Mouse (Mus musculus) heart, adult 2 months (tissue): ENCODE results near the gene Col5a3. TPM values are rescaled to one million over a fixed set of nuclear protein-coding genes. Genes with fewer than 3 reads are reported as not detected.

ENCODE experiments used
- DNase-seq, 2 experiments: peaks; one replicate each; pipeline ENCODE4 v3.0.0; 2021
- H3K27ac ChIP-seq: fragments of 200-600 bp; 2 replicates; pipeline ENCODE4 v1.8.1; 2022
- H3K27me3 ChIP-seq: fragments of 200-500 bp; 2 replicates; pipeline ENCODE4 v1.6.1; 2012; ENCODE audit warnings: mild to moderate bottlenecking, low read length, inconsistent platforms, mixed read lengths; ENCODE audit not compliant: control insufficient read depth, insufficient read depth
- H3K36me3 ChIP-seq: fragments of 200-500 bp; 2 replicates; pipeline ENCODE4 v1.6.1; 2012; ENCODE audit warnings: low read length, inconsistent platforms; ENCODE audit not compliant: control insufficient read depth, insufficient read depth
- H3K4me1 ChIP-seq: fragments of 200-500 bp; 2 replicates; pipeline ENCODE4 v1.6.1; 2011; ENCODE audit warnings: low read length; ENCODE audit not compliant: control insufficient read depth, insufficient read depth
- H3K4me3 ChIP-seq: fragments of 200-600 bp; 2 replicates; pipeline ENCODE4 v1.8.1; 2022
- H3K79me2 ChIP-seq: fragments of 200-500 bp; replicated peaks from 2 replicates; pipeline ENCODE4 v1.6.1; 2012; ENCODE audit warnings: mild to moderate bottlenecking, inconsistent platforms, low read length, moderate library complexity, mixed read lengths; ENCODE audit not compliant: control insufficient read depth, insufficient read depth
- H3K9ac ChIP-seq: fragments of 200-500 bp; 2 replicates; pipeline ENCODE4 v1.6.1; 2012; ENCODE audit warnings: low read depth, mild to moderate bottlenecking, control low read depth, inconsistent platforms, low read length, mixed read lengths
- CTCF ChIP-seq: fragments of 200-600 bp; IDR thresholded peaks from 2 replicates; pipeline ENCODE4 v1.8.1; 2022; ENCODE audit warnings: antibody characterized with exemption, mild to moderate bottlenecking, moderate library complexity
- EP300 ChIP-seq: fragments of 200-500 bp; IDR thresholded peaks from 2 replicates; pipeline ENCODE4 v1.6.1; 2011; ENCODE audit warnings: low read depth, low read length, control low read depth; ENCODE audit not compliant: insufficient read depth
- POLR2A ChIP-seq: fragments of 200-500 bp; IDR thresholded peaks from 2 replicates; pipeline ENCODE4 v1.6.1; 2011; ENCODE audit warnings: mild to moderate bottlenecking, low read depth, low read length, control low read depth; ENCODE audit not compliant: insufficient read depth
- WGBS: fragments of 180-500 bp; shearing (Covaris S2); methylation state at CpG from one replicate; pipeline ENCODE4 v1.1.7; 2018; 5-methylcytosine and 5-hydroxymethylcytosine counted together
- intact Hi-C: fragments of 180-260 bp; cut with DNase I; formaldehyde crosslinking; loops from one replicate; pipeline ENCODE4 v1.15.1; 2025
- polyA plus RNA-seq: library from polyadenylated mRNA; depleted of rRNA; stranded (reverse); fragments of >200 nt; gene quantifications from 2 replicates; pipeline ENCODE4 v1.2.3, GENCODE M21; 2012
- total RNA-seq, 2 experiments: library from RNA; stranded (reverse); gene quantifications; 2 replicates each; pipeline ENCODE4 v1.2.3; 2021

Col5a3 gene
- total and polyA plus RNA-seq, 3 experiments = 7.0 to 19.7 (median 11.6) TPM

DNA sequence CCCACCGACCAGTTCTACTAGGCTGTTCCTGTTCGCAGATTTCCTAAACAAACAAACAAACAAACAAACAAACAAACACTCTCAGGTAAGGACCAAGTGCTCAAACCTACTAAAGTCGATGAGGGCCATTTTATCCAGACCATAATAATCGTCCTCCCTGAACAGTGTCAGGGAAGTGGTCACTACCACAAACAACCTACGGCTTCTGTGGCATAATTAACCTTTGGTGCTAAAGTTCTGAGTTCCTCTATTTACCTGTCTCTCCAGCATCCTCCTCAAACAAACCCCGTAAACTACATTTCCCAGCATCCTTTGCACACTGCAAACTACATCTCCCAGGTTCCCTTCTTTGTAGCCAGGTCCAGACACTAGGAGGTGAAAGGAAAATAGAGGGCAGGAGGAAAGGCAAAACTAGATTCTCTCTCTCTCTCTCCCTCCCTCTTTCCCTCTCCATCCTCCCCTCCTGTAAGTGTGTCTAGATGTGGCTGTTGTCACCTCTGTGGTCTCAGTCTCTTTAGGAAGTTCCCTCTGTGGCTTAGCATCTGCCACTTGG, 63.3 kb downstream of the Col5a3 start:
- 48% methylated on average over 6 of the region's 6 CpGs for WGBS
- Histone ChIP-seq H3K36me3 (no peaks in the 10 kb centered on the region), H3K4me1 (no peaks in the 10 kb centered on the region), H3K27me3 (no peaks in the 10 kb centered on the region), H3K4me3 (no peak overlapping the region), H3K27ac (no peak overlapping the region), H3K9ac (no peak overlapping the region), H3K79me2 (no peaks in the 10 kb centered on the region)
- intact Hi-C loops = no loop called here
- no peak for DNase-seq
- no peak for TF ChIP-seq EP300
- no peak for TF ChIP-seq POLR2A
- TF ChIP-seq CTCF = no peak

DNA sequence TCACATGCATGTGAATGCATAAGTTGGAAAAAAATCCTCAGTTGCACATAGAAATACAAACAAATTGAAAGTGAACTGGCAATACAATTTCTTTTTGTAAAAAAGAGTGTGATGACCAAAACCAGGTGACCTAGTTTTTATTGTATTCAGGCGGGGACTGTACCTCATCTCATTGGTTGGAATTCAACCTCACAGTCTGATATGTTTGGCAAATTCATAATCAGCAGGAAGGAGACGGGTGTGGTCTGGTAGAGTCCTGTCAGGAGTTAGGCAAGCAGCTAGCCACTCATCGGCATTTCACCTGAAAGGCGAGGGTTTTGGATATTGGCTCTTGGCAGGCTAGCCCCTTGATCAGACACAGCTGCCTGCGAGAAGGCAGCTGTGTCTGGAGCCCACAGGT, 65.7 kb downstream of the Col5a3 start:
- DNase-seq = no peak
- Histone ChIP-seq H3K36me3 (no peaks in the 10 kb centered on the region), H3K4me1 (no peaks in the 10 kb centered on the region), H3K9ac (no peak overlapping the region), H3K79me2 (no peaks in the 10 kb centered on the region), H3K27ac (no peak overlapping the region), H3K27me3 (peaks cover 13% of the 10 kb centered on the region; the same call in 1 of the 2 replicates), H3K4me3 (no peak overlapping the region)
- TF ChIP-seq EP300 (no peak), POLR2A (no peak), CTCF (no peak)
- 36% methylated on average over 5 of the region's 5 CpGs for WGBS
- intact Hi-C loops = no loop called here

DNA sequence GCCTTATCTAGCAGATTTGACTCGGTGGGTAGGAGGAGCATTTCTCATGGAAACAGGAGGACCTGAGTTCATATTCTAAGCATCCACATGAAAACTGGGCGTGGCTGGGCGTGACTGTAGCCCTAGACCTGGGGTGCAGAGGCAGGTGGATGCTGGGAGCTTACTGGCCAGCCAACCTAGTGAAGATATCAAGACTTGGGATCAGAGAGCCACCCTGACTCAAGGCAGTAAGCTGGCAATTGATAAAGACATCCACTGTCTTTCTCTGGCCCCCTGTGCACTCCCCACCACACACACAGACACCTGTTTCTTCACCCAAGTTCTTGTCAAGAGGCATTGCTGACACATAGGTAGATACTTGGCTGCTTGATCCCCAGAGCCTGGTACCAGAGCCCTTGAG, 66.3 kb downstream of the Col5a3 start:
- no peak overlapping the region for H3K9ac ChIP-seq
- no peak overlapping the region for H3K27ac ChIP-seq
- no peak for DNase-seq
- no peaks in the 10 kb centered on the region for H3K36me3 ChIP-seq
- peaks cover 13% of the 10 kb centered on the region; the same call in 1 of the 2 replicates for H3K27me3 ChIP-seq
- H3K4me3 ChIP-seq = no peak overlapping the region
- 68% methylated on average over 3 of the region's 3 CpGs for WGBS
- H3K79me2 ChIP-seq = no peaks in the 10 kb centered on the region
- no peaks in the 10 kb centered on the region for H3K4me1 ChIP-seq
- intact Hi-C loops = no loop called here
- TF ChIP-seq CTCF (no peak), POLR2A (no peak), EP300 (no peak)

DNA sequence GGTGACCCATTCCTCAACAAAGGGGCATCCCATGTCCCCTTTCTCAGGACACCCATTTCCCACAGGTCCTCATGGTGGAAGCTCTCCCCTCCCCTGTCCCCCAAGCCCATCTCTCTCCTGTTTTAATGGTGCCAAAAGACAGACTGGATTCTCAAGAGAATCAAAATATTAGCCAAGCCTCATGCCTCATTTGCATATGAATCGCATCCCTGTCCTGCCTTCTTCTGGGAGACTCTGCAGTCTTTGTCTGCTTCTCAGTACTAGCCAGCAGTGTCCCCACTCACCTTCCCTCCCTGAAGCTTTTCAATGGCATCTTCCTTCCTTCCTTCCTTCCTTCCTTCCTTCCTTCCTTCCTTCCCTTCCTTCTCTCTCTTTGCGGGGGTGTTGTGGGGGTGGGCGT, 67.2 kb downstream of the Col5a3 start:
- intact Hi-C loops = no loop called here
- peaks cover 13% of the 10 kb centered on the region; the same call in 1 of the 2 replicates for H3K27me3 ChIP-seq
- WGBS = 7% methylated on average over 3 of the region's 3 CpGs

DNA sequence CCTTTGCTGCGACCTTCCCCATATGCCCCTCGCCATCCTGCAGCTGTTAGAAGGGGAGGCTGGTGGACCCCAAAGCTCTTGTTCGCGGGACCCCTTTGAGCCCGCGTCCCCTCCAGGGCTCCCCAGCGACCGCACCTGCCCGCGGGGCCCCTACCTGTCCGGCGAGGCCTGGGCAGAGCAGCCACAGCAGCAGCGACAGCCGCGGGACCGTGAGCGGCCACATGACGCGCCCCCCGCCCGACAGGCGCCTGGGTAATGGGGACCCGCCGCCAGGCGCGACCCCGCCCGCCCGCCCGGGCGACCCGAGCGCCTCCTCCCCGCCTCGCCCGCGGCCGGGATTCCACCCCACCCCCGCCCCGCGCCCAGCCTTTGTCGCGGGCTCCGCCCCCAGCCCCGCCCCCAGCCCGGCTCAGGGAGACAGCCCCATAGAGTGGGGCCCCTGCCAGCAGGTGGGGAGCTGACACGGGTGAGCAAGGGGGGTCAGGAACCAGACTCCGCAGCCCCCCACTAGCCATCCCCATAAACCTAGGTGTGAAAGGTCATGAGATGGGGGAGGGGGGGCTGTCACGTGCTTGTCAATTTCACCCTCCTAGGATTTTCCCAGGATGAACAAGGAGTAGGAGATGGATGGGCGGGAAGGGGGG, 68.7 kb downstream of the Col5a3 start, which contains the start of gene Olfm2:
TSS of gene Olfm2 (minus strand) at position 333 of the 644 bp plus-strand sequence.
- TF ChIP-seq EP300 (no peak), POLR2A (no peak), CTCF (no peak)
- intact Hi-C loops = no loop called here
- no peak within 1 kb of the TSS for H3K9ac ChIP-seq

More for the DNA sequence above, 67.2 kb downstream of the Col5a3 start:
- Histone ChIP-seq H3K4me1 (no peaks in the 10 kb centered on the region), H3K36me3 (no peaks in the 10 kb centered on the region), H3K79me2 (no peaks in the 10 kb centered on the region), H3K27ac (no peak overlapping the region), H3K4me3 (no peak overlapping the region), H3K9ac (no peak overlapping the region)
- no peak for TF ChIP-seq EP300
- no peak for TF ChIP-seq CTCF
- TF ChIP-seq POLR2A = no peak
- DNase-seq = no peak

More for the DNA sequence above, 68.7 kb downstream of the Col5a3 start, which contains the start of gene Olfm2:
- Histone ChIP-seq H3K4me3 (no peak within 1 kb of the TSS), H3K79me2 (no peaks in the 10 kb centered on the region), H3K4me1 (no peaks in the 10 kb centered on the region), H3K27ac (no peak within 1 kb of the TSS), H3K27me3 (peaks cover 13% of the 10 kb centered on the region; the same call in 1 of the 2 replicates), H3K36me3 (no peaks in the 10 kb centered on the region)
- 1% methylated on average over 47 of the region's 50 CpGs for WGBS
- no peak for DNase-seq
